Mouse (Mus musculus) adrenal gland, adult 10 weeks (tissue): ENCODE measurements around the gene Gm10322. TPM values are rescaled to one million over a fixed set of nuclear protein-coding genes. Genes with fewer than 3 reads are reported as not detected.

Source experiments
- polyA plus RNA-seq: library from polyadenylated mRNA; stranded (reverse); fragments of 350-450 nt; fragmentation: Illumina TruSeq; extraction: RNeasy Lipid Tissue Mini Kit (QIAGEN cat#74804); gene quantifications from one replicate; pipeline ENCODE4 v1.2.3, GENCODE M21; 2014; ENCODE audit warnings: low read depth, low replicate concordance

The Gm10322 gene
- not detected for polyA plus RNA-seq

DNA sequence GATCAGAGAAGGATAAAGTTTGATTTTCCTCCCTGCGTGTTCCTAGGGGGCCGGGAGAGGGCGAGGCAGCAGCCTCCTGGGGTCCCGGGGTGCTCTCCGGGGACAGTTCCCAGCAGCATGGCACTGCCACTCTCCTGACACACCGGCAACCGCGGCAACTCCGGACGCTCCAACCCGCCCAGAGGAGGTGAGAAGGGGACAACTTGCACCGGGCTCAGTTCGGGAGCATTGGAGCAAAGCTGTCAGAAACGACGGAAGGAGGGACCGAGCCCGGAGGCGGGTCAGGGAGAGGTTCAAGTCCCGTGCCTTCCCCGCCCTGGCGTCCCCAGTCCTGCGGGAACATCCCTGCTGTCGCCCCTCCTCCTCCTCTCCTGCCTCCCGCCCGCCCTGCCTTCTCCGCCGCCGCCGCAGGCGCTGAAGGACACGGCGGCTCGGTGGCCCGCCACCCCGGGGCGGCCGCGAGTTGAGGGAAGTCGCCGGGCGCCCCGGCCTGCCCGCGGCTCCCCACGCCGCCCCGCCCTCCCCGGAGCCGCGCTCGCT lies at the start of gene Gm10322:
Gene Gm10322, plus strand, starts transcription at position 83 of the 540 bp plus-strand sequence.

GRCm38 (mm10) chr10:59616522-59616921 lies 659 bp downstream of the Gm10322 start, which contains the start of gene Mcu:
Mcu (minus strand) TSS chr10:59616692.

Other genes with a start within 250 kb of the Gm10322 start
- 5.1 TPM for gene Gm10273, start 220.4 kb upstream of the Gm10322 start, polyA plus RNA-seq
- not detected for gene Pla2g12b, start 212.4 kb upstream of the Gm10322 start, polyA plus RNA-seq
- gene Oit3, start 174.3 kb upstream of the Gm10322 start, polyA plus RNA-seq: 6.2 TPM
- gene Mcu, start 629 bp downstream of the Gm10322 start, polyA plus RNA-seq: 32.0 TPM
- 39.2 TPM for gene Micu1, start 86.4 kb downstream of the Gm10322 start, polyA plus RNA-seq